Mouse (Mus musculus): Measurements from ENCODE around the gene Pif1. TPM values are rescaled to one million over a fixed set of nuclear protein-coding genes. Genes with fewer than 3 reads are reported as not detected.
A peak's percentile ranks its signal among the peaks of the same experiment; 100 is the strongest.

Pif1 gene
- total RNA-seq, 2 experiments from 2014 or later: 0.45 to 0.46 TPM

GRCm38 (mm10) chr9:65558806-65559205 is 28.2 kb upstream of the Pif1 start:
- no peak for DNase-seq (ENCODE audit: low spot score in 2 of 2)

GRCm38 (mm10) chr9:65561016-65561415 is 25.9 kb upstream of the Pif1 start:
- DNase-seq (ENCODE audit: low spot score in 2 of 2): no peak

- DNase-seq (ENCODE audit: low spot score in 2 of 2): peak; percentile 34 to 45
Observed at GRCm38 (mm10) chr9:65562081-65562506, 24.9 kb upstream of the Pif1 start.

- no peak for DNase-seq (ENCODE audit: low spot score in 2 of 2)
Observed at GRCm38 (mm10) chr9:65563073-65563472, 23.9 kb upstream of the Pif1 start.

DNA sequence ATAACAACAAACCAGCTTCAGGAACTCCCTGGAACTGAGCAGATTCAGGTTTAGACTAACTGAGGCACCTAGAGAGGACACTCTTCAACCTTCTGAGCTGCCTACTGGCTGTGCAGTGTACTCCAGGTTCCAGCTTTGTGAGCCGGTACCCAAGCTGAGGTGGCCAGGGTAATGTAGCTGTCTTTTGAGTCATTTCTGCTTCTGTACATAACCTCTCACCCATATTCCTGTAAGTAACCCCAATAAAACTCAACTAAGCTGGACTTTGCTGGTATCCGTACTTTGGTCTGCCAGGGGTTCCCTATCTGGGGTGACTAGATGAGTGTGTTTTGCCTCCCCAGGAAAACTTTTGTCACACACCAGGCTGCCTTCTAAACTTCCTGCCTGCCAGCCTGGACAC is 22.3 kb upstream of the Pif1 start:
- DNase-seq (ENCODE audit: low spot score in 2 of 2): no peak

GRCm38 (mm10) chr9:65568787-65569186 is 18.2 kb upstream of the Pif1 start:
- DNase-seq (ENCODE audit: low spot score in 2 of 2): no peak

DNA sequence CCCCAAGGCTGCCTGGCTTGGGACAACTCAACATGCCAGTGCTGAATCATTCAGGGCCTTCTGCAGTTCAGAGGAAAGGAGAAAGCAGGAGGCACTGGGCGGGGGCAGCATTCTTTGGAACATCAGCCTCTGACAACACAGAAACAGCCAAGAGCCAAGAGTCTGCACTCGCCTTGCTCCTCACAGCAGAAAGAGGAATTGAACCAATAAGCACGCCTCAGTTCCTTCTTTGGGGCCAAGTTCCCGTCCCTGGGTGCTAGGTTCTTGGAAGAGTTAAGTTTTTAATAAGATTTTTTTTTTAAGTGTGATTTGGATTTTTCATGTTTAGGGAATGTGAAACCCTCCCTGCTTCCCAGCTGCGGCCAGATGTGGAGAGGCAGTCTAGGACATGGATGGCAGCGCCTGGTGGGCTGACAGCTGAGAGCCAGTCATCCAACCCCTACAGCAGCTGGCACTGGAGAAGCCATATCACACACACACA is 17.4 kb upstream of the Pif1 start:
- no peak for DNase-seq (ENCODE audit: low spot score in 2 of 2)

- DNase-seq (ENCODE audit: low spot score in 2 of 2): no peak
Observed at GRCm38 (mm10) chr9:65572837-65573236, 14.1 kb upstream of the Pif1 start.

DNA sequence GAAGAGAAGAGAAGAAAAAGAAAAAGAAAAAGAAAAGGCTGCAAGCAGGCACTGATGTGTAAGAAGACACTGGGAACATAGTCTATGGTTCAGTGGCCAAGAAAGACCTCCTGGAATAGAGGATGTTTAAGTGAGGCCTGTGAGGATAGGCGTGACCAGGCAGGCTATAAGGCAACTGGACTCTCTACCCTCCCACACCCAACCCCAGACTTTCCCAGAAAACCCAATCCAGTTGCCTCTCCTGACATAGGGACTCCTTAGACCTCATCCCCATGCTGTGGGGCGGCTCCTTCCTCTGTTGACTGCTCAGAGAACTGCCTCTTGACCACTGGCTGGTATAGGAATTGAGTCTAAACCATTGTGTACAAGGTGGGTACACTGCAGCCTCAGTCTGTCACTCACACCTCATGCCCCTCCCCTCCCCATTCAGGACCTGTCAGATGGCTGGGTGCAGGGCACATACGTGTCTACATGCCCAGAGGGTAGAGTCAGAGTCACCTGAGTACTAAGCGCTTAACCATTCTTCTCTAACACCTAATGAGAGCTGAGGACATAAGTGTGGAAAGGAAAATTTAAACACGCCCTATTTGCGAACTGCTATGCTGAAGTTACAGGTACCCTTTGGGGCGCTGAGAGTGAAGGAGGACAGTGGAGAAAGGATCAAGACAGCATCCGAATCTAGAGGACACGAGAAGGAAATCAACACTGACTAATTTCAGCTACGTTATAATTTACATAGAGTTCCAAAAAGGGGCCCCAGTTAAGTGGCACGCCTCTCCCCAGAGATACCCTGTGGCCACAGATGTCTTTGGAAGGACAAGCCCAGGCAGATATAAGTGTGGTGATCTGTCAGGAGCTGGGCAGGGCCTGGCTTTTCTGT is 12.2 kb upstream of the Pif1 start:
- no peak for DNase-seq (ENCODE audit: low spot score in 2 of 2)

DNA sequence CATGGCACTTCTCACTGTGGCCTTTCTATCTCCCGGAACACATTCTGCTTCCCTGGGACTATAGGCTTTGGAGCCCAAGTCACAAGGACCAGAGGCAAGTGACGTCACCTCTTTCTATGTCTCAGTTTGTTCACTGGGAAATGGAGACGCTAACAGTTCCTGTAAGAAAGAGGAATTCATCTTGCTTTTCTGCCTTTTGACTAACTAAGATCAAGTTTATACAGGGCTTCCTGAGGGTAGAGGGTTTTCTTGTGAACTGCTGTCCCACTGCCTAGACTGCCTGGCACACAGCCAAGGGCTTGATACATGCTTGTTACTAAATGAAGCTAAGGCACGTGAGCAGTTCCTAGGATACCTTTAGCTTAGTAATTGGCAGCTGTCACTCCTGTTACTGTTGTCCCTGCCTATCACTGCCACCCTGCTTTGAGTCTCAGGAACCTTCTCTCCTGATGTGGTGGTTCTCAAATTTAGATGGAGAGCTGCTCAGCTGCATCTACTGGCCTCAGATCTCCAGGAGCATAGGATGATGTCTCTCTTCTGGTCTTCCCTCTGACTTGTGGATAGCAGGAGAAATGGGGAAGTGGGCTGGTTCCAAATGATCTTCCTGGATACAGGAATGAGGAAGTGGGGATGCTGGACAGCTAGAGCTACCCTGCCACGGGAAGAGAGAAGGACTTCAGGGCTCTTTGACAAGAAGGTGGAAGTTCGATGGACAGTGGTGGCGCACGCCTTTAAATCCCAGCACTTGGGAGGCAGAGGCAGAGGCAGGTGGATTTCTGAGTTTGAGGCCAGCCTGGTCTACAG is 11.4 kb upstream of the Pif1 start:
- no peak for DNase-seq (ENCODE audit: low spot score in 2 of 2)

GRCm38 (mm10) chr9:65576861-65577510 is 10.0 kb upstream of the Pif1 start:
- DNase-seq (ENCODE audit: low spot score in 2 of 2): peak in 1 of 2 experiments; percentile 35

DNA sequence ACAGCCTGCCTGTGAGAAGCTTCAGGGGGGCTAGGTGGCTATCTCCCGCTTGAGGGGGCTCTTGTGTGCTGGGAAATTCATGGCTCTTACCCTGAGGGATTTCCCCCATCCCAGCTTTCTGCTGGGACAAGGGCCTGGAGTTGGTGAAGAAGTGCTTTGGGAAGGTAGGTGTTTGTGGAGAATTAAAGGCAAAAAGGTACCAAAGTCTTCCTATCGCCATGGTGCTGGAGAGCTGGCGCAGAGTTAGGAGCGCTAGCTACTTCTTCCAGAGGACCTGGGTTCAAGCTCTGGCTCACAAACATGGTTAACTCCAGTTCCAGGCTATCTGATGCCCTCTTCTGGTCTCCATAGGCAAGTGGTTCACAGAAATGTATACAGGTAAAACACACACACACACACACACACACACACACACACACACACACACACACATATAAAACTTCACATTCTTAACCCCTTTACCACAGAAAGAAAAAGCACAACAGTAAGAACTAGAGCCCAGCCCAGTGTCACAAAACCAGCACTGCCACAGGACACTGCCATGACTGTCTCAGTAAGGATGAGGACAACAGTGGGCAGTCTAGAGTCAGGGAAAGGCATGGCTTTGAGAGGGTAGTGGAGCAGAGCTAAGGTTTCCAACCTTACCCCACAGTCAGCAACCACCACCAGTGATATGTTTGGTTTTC is 9.3 kb upstream of the Pif1 start:
- DNase-seq (ENCODE audit: low spot score in 2 of 2): no peak

- no peak for DNase-seq (ENCODE audit: low spot score in 2 of 2)
Observed at GRCm38 (mm10) chr9:65578801-65579249, 8.1 kb upstream of the Pif1 start.

GRCm38 (mm10) chr9:65579781-65580371 is 7.1 kb upstream of the Pif1 start, which contains the start of gene Plekho2:
Gene Plekho2, minus strand, starts transcription at chr9:65580040.
- DNase-seq (ENCODE audit: low spot score in 2 of 2): peak; percentile 72 to 81

DNA sequence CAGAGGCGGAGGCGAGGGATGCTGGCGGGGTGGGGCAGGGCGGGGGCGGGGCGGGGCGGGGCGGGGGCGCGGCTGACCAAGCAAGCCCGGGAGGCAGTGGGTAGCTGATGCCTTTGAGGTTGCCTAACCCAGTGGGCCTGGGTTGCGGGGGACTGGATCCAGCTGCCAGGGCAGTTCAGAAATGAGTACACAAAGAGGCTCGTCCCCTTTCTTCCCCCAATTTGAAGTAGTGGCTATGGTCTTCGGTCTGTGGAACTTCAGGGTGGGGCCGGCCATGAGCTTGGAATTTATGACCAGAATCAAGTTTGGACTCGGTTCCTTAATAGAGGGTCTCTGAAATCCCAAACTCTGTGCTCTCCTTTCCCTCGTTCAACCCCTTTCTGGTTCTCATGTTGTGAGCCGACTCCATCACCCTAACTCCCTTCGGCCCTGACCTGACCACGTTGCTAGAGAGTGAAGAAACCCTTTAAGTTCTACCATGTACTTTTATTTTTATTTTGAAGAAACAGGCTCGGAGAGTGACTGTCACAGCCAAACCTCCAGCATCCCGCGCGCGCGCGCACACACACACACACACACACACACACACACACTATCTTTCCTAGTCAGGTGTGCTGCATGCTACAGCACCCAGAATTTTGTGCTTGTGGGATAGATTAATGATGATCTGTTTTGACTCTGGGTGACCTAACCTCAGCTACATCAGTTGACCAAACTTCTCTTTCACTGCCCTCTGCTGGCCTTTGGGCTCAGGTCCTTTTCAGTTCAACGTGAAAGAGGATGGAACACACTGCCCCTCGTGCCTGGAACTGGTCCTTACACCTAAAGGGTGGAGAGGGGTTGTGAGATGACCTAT is 6.3 kb upstream of the Pif1 start:
- peak; percentile 55 to 66 for DNase-seq (ENCODE audit: low spot score in 2 of 2)

DNA sequence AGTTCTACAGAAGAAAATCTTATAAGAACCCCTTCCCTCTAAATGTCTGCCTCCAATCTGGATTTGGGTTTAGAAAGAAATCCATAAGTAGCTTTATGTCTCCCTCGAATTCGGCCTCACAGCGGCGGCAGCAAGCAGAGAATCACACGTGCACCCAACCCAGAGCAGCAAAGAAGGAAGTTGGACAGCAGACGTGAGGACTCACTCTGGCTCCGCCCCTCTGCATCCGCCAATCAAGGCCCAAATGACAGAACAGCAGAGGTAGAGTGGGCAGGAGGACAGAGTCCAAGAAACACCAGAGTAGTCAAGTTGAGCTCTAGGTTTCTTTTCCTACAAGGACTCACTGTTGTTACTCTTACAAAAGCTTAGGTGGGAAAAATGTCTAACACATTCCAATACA is 3.9 kb upstream of the Pif1 start:
- no peak for DNase-seq (ENCODE audit: low spot score in 2 of 2)

DNA sequence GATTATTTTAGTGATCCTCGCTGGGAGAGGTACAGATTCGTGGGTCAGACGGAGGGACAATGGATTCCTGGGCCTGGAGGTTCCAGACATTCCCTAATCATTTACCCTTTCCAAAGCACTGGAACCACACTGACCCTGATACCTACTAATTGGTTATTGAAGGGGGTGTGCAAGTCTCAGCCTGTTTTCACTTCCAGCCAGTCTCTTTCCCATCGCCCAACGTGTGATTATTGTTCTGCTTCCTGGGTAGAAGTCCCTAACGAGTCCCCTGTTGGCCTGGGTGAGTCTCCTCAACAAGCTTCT is 261 bp downstream of the Pif1 start:
- no peak for DNase-seq (ENCODE audit: low spot score in 2 of 2)

GRCm38 (mm10) chr9:65587573-65588358 is 806 bp downstream of the Pif1 start:
- DNase-seq (ENCODE audit: low spot score in 2 of 2): peak in 1 of 2 experiments; percentile 24

DNA sequence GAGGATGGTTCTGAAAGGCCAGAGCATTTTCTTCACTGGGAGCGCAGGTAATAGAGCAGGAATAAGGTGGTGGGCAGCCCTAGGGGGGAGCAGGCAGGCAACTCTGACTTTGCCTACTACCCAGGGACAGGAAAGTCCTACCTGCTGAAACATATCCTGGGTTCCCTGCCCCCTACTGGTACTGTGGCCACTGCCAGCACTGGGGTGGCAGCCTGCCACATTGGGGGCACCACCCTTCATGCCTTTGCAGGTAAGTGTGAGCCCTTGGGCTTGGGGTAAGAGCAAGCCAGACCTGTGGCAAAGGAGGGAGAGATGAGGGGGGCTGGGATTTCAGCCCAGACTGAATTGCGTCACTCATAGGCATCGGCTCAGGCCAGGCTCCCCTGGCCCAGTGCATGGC is 2.1 kb downstream of the Pif1 start:
- no peak for DNase-seq (ENCODE audit: low spot score in 2 of 2)
